Mouse (Mus musculus) T-helper 17 cell (primary cell): ENCODE results near the gene Scgb3a1.

ENCODE experiments used
- in situ Hi-C, 2 experiments: fragments of 300-600 bp; cut with MboI, MseI; formaldehyde crosslinking; loops; 1 replicate in 1 of 2; 2 replicates in 1 of 2; pipeline ENCODE4 v1.15.1; 2025; ENCODE audit warnings: high pct_unique_total_duplicates in 2 of 2

The Scgb3a1 gene

DNA sequence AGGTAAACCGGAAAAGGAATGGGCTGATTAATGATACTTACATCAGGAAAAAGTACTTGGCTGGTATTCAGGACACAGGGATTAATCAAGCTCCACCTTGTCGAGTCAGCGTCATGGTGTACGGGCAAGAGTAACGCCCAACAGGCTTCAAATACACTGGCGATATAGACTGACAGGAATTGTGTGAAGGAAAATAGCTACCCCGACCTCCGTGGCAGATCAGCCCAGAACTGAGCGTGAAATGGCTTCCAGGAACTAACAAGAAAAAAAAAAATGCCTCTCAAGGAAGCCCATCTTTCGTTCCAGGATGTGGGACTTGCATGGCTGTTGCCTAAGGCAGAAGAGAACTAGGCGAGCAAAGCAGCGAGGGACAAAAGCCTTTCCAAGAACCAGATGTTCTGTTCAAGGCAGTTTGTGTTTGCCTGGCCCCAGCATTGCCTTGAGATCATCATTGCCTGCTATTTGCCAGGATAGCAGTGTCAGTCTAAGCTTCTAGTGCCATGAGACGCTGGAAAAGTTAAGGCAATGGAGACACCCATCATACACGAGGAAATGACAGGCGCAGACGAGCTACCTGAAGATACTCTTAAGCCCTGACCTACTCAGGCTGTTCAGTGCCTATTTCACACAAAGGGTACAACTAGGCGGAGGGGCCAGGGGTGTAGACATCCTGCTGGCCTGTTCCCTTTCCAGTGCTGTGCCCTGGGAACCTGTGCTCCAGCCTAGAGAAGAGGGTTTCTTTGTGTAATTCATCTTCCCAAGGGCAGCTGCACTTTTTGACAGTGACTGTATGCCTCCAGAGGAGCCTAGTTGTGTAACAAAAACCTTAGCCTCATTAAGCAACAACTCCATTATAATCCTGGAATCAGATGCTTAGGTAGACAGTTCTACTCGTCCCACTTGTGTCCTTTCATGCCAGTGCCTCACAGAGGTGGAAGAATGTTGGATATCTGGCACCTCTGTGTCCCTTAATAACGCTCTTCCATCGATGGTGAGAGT lies 50.2 kb downstream of the Scgb3a1 start:
- in situ Hi-C loops: loop anchor here in 1 of 2 experiments (25.0 kb wide), 1 partner anchor 901 kb away; the partner anchor contains the start of genes Rack1 and Trim41
